Mouse (Mus musculus) cortical plate, adult 2 months (tissue): ENCODE measurements around the gene Arhgdia.

Source experiments
- CTCF ChIP-seq: fragments of 200-500 bp; IDR thresholded peaks from 2 replicates; pipeline ENCODE4 v1.5.1; 2011; ENCODE audit warnings: mild to moderate bottlenecking, control low read depth, low read length; ENCODE audit not compliant: insufficient read depth; ENCODE audit errors: extremely low read depth
- POLR2A ChIP-seq: fragments of 200-500 bp; IDR thresholded peaks from 2 replicates; pipeline ENCODE4 v1.6.1; 2011; ENCODE audit warnings: mild to moderate bottlenecking, low read length, control low read depth; ENCODE audit not compliant: insufficient read depth; ENCODE audit errors: extremely low read depth

GRCm38 (mm10) chr11:120617519-120618112 lies 36.2 kb upstream of the Arhgdia start, which contains the start of gene Pcyt2:
- TF ChIP-seq POLR2A: peak; percentile 87
- no peak for TF ChIP-seq CTCF
